Mouse (Mus musculus): Measurements from ENCODE around the gene Pros1.

DNA sequence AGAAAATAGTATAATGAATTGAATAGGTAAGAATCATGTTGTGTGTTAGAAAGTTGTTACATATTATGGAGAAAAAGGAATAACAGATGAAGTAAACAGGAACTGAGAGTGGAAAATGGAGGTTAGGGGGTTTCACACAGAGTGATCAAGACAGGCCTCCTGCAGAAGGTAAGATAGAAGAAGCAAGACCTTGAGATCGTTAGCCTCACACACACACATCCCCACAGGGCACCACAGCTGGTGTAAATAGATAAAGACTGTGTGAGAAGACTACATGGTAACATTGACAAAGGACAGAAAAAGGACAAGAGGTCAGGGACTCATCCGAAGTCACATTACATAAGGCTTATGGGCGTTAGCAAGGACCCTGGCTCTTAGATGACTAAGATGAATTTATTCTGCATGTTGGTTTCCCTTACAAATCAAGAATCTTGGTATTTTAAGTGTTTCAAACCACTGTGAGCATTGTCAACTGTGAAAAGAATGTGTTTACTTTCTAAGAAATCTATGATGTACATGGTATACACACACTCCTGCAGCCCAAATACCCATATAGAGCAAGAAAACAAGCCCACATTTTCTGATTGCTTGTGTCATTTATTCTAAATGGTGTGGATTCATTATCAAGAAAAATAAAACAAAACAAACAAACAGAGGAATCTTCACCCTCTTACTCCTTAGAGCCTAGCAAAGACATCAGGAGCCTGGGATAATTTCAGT, 19.9 kb upstream of the Pros1 start:
- no peak for TF ChIP-seq POLR2A (IDR thresholded peaks at IDR 0.05; ENCODE audit: insufficient read depth, low read depth, low read length)
- no peak for TF ChIP-seq CTCF (IDR thresholded peaks at IDR 0.05; ENCODE audit: insufficient read depth, low read depth, low read length)

Data from olfactory bulb, adult 2 months (tissue).